Mouse (Mus musculus) E14TG2a.4 (cell line): ENCODE data around the gene Gm5622.

Experiments
- CTCF ChIP-seq: conservative IDR thresholded peaks from 2 replicates; pipeline ENCODE4 v1.5.1; 2014; ENCODE audit warnings: low read length
- POU5F1 ChIP-seq: IDR thresholded peaks from 2 replicates; pipeline ENCODE4 v1.6.1; 2014; ENCODE audit warnings: low read length, borderline replicate concordance

- TF ChIP-seq CTCF (no peak), POU5F1 (no peak)
Observed at GRCm38 (mm10) chr14:51677269-51677668, 124.7 kb downstream of the Gm5622 start.
